In the genomic region with DNA sequence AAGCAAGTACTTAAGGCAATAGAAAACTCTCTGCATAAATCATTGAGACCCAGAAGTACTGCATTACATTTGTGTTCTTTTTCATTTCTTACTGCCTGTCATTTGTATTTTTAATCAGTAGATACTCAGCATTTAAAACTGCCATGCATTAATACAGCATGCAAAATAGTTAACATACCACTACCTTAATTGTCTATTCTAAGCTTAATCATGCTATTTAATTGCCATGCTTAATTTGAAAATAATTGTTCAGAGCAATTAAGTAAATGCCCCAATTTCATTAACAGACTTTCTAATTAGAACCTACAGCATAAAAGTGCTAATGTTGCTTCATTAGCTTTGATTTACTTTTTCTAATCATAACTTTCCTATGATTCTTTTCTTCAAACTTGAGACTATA, we compare ENCODE assay signal across 22 mouse cellular contexts.
DNase-seq lines count a peak whose midpoint lies in the region; ATAC-seq and TF ChIP-seq lines count a peak whose summit lies in the region.
"Had no signal": no experiment of that assay in that cellular context is flagged by ENCODE, and none has a peak within 500 bp of the region (broad histone marks: within the 10 kb centered on the region; RNA-seq: fewer than 3 reads in every experiment).

No protein-coding gene starts in this region.

- no peak for DNase-seq in forebrain, embryonic 11.5 days (ENCODE audit: low spot score)
- no peak for DNase-seq in forebrain, postnatal 0 days
- DNase-seq in kidney, postnatal 36 days: no peak
- no peak for DNase-seq in lung, postnatal 25 days (ENCODE audit: low spot score)
- DNase-seq: adrenal gland, postnatal 10 days; adrenal gland, postnatal 36 days; cerebellum, adult 11 months; cerebellum, adult 2 months; cerebellum, adult 9-11 months; cerebellum, postnatal 25 days; gastrocnemius, postnatal 10 days; gastrocnemius, postnatal 36 days; heart, adult 2 months had no signal

- H3K9me3 ChIP-seq in forebrain, embryonic 11.5 days (ENCODE audit: control insufficient read depth, low read length): no peaks in the 10 kb centered on the region
- no peaks in the 10 kb centered on the region for H3K9me3 ChIP-seq in forebrain, postnatal 0 days (ENCODE audit: low read length)
- no peaks in the 10 kb centered on the region for H3K9me3 ChIP-seq in forebrain, embryonic 13.5 days (replicated peaks)
- H3K9me3 ChIP-seq in forebrain, embryonic 16.5 days (ENCODE audit: control insufficient read depth, low read length): no peaks in the 10 kb centered on the region
- H3K9me3 ChIP-seq in kidney, embryonic 14.5 days (ENCODE audit: control insufficient read depth, low read length): no peaks in the 10 kb centered on the region
- H3K9me3 ChIP-seq: embryonic facial prominence, embryonic 12.5 days; embryonic facial prominence, embryonic 15.5 days; heart, embryonic 10.5 days; hindbrain, embryonic 12.5 days; hindbrain, embryonic 15.5 days had no signal

- H3K4me3 ChIP-seq in forebrain, embryonic 11.5 days (ENCODE audit: low read depth, low read length): no peak overlapping the region
- no peak overlapping the region for H3K4me3 ChIP-seq in forebrain, postnatal 0 days (ENCODE audit: low read depth, low read length)
- H3K4me3 ChIP-seq in forebrain, embryonic 13.5 days: no peak overlapping the region
- H3K4me3 ChIP-seq in forebrain, embryonic 16.5 days (replicated peaks; ENCODE audit: low read length): no peak overlapping the region
- no peak overlapping the region for H3K4me3 ChIP-seq in kidney, embryonic 14.5 days (ENCODE audit: low read length)
- H3K4me3 ChIP-seq: embryonic facial prominence, embryonic 12.5 days; embryonic facial prominence, embryonic 15.5 days; heart, adult 2 months; heart, embryonic 10.5 days; hindbrain, embryonic 12.5 days; hindbrain, embryonic 15.5 days had no signal

- H3K4me1 ChIP-seq in forebrain, embryonic 11.5 days (replicated peaks; ENCODE audit: control insufficient read depth, insufficient read depth, low read length): no peaks in the 10 kb centered on the region
- H3K4me1 ChIP-seq in forebrain, postnatal 0 days (ENCODE audit: insufficient read depth): no peaks in the 10 kb centered on the region
- H3K4me1 ChIP-seq in forebrain, embryonic 13.5 days: no peaks in the 10 kb centered on the region
- H3K4me1 ChIP-seq in forebrain, embryonic 16.5 days (replicated peaks; ENCODE audit: control insufficient read depth, insufficient read depth, low read length): no peaks in the 10 kb centered on the region
- H3K4me1 ChIP-seq in kidney, embryonic 14.5 days (ENCODE audit: control insufficient read depth, insufficient read depth, low read length): no peaks in the 10 kb centered on the region
- H3K4me1 ChIP-seq: embryonic facial prominence, embryonic 12.5 days; embryonic facial prominence, embryonic 15.5 days; heart, embryonic 10.5 days; hindbrain, embryonic 12.5 days; hindbrain, embryonic 15.5 days had no signal

- no peak overlapping the region for H3K4me2 ChIP-seq in forebrain, embryonic 11.5 days (ENCODE audit: low read depth, low read length, severe bottlenecking)
- no peak overlapping the region for H3K4me2 ChIP-seq in forebrain, postnatal 0 days (ENCODE audit: low read depth)
- no peak overlapping the region for H3K4me2 ChIP-seq in forebrain, embryonic 13.5 days
- H3K4me2 ChIP-seq in forebrain, embryonic 16.5 days (ENCODE audit: low read length): no peak overlapping the region
- H3K4me2 ChIP-seq in kidney, embryonic 14.5 days (replicated peaks; ENCODE audit: low read depth, low read length): no peak overlapping the region
- H3K4me2 ChIP-seq: embryonic facial prominence, embryonic 12.5 days; embryonic facial prominence, embryonic 15.5 days; hindbrain, embryonic 12.5 days; hindbrain, embryonic 15.5 days had no signal

- H3K27me3 ChIP-seq in forebrain, embryonic 11.5 days (ENCODE audit: control insufficient read depth, insufficient read depth, low read length): no peaks in the 10 kb centered on the region
- no peaks in the 10 kb centered on the region for H3K27me3 ChIP-seq in forebrain, postnatal 0 days (ENCODE audit: insufficient read depth, low read length)
- no peaks in the 10 kb centered on the region for H3K27me3 ChIP-seq in forebrain, embryonic 13.5 days
- H3K27me3 ChIP-seq in forebrain, embryonic 16.5 days (replicated peaks; ENCODE audit: control insufficient read depth, insufficient read depth, low read length): no peaks in the 10 kb centered on the region
- no peaks in the 10 kb centered on the region for H3K27me3 ChIP-seq in kidney, embryonic 14.5 days (ENCODE audit: control insufficient read depth, insufficient read depth, low read length)
- H3K27me3 ChIP-seq: embryonic facial prominence, embryonic 12.5 days; embryonic facial prominence, embryonic 15.5 days; hindbrain, embryonic 12.5 days; hindbrain, embryonic 15.5 days; Patski had no signal

- H3K36me3 ChIP-seq in forebrain, embryonic 11.5 days (ENCODE audit: control insufficient read depth, insufficient read depth, low read length): no peaks in the 10 kb centered on the region
- no peaks in the 10 kb centered on the region for H3K36me3 ChIP-seq in forebrain, postnatal 0 days (ENCODE audit: insufficient read depth)
- no peaks in the 10 kb centered on the region for H3K36me3 ChIP-seq in forebrain, embryonic 13.5 days (ENCODE audit: poor library complexity, severe bottlenecking)
- no peaks in the 10 kb centered on the region for H3K36me3 ChIP-seq in forebrain, embryonic 16.5 days (ENCODE audit: control insufficient read depth, insufficient read depth)
- H3K36me3 ChIP-seq in kidney, embryonic 14.5 days (ENCODE audit: control insufficient read depth, insufficient read depth, low read length): no peaks in the 10 kb centered on the region
- H3K36me3 ChIP-seq: embryonic facial prominence, embryonic 12.5 days; embryonic facial prominence, embryonic 15.5 days; heart, embryonic 10.5 days; hindbrain, embryonic 12.5 days; hindbrain, embryonic 15.5 days had no signal

- H3K9ac ChIP-seq in forebrain, embryonic 11.5 days (ENCODE audit: low read length): no peak overlapping the region
- no peak overlapping the region for H3K9ac ChIP-seq in forebrain, postnatal 0 days
- H3K9ac ChIP-seq in forebrain, embryonic 13.5 days: no peak overlapping the region
- no peak overlapping the region for H3K9ac ChIP-seq in forebrain, embryonic 16.5 days (replicated peaks; ENCODE audit: low read depth, low read length)
- no peak overlapping the region for H3K9ac ChIP-seq in kidney, embryonic 14.5 days (ENCODE audit: low read depth, low read length)
- H3K9ac ChIP-seq: embryonic facial prominence, embryonic 12.5 days; embryonic facial prominence, embryonic 15.5 days; hindbrain, embryonic 12.5 days; hindbrain, embryonic 15.5 days had no signal

- TF ChIP-seq CTCF in forebrain, postnatal 0 days (IDR thresholded peaks at IDR 0.05; ENCODE audit: low read depth): no peak

- 0 out of 2 replicates have a peak, but pooled peaks have one; percentile 50 for ATAC-seq in forebrain, embryonic 11.5 days (replicated peaks; ENCODE audit: low FRiP score)
- no peak for ATAC-seq in forebrain, postnatal 0 days
- peak; percentile 78; the same call in 1 of the 2 replicates for ATAC-seq in forebrain, embryonic 13.5 days
- ATAC-seq in forebrain, embryonic 16.5 days: peak; percentile 40; the same call in 1 of the 2 replicates
- ATAC-seq in kidney, embryonic 14.5 days (ENCODE audit: low FRiP score, low TSS enrichment): no peak
- ATAC-seq: Patski had no signal

- no peak overlapping the region for H3K27ac ChIP-seq in forebrain, embryonic 11.5 days (ENCODE audit: low read depth, low read length)
- H3K27ac ChIP-seq in forebrain, postnatal 0 days (ENCODE audit: low read depth, low read length): no peak overlapping the region
- H3K27ac ChIP-seq in forebrain, embryonic 13.5 days: no peak overlapping the region
- no peak overlapping the region for H3K27ac ChIP-seq in forebrain, embryonic 16.5 days (ENCODE audit: low read length)
- H3K27ac ChIP-seq in kidney, embryonic 14.5 days (ENCODE audit: low read depth, low read length): no peak overlapping the region
- H3K27ac ChIP-seq: embryonic facial prominence, embryonic 12.5 days; embryonic facial prominence, embryonic 15.5 days; heart, adult 2 months; heart, embryonic 10.5 days; hindbrain, embryonic 12.5 days; hindbrain, embryonic 15.5 days had no signal

Comparison
In these comparisons a context has a peak if more than half of its experiments do, and no peak if none do; other contexts are left out.
1. ATAC-seq: peak in forebrain, embryonic 11.5 days (single experiment), forebrain, embryonic 13.5 days (single experiment) and forebrain, embryonic 16.5 days (single experiment); none in forebrain, postnatal 0 days (single experiment) and kidney, embryonic 14.5 days (single experiment).